Mouse (Mus musculus): ENCODE results near the gene Zfp784.

Zfp784 gene

DNA sequence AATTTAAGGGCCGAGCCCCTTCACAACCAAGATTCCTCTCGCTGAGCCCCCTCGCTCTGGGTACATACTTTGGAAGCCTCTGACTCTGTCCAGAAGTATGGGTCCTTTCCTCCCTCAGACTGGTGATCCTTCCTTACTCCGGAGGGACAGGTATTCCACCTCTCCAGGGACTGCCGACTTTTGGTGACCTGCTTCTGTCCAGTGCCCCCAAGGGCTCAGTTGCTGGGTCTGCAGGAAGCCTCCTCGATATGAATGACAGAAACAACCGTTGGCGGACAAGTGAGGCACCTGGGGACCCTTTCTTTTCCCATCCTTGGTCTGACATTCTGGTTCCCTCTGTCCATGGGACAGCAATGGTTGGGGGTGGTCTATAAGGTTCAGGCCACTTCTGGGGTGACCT is 19.1 kb upstream of the Zfp784 start:
- no peak for DNase-seq

DNA sequence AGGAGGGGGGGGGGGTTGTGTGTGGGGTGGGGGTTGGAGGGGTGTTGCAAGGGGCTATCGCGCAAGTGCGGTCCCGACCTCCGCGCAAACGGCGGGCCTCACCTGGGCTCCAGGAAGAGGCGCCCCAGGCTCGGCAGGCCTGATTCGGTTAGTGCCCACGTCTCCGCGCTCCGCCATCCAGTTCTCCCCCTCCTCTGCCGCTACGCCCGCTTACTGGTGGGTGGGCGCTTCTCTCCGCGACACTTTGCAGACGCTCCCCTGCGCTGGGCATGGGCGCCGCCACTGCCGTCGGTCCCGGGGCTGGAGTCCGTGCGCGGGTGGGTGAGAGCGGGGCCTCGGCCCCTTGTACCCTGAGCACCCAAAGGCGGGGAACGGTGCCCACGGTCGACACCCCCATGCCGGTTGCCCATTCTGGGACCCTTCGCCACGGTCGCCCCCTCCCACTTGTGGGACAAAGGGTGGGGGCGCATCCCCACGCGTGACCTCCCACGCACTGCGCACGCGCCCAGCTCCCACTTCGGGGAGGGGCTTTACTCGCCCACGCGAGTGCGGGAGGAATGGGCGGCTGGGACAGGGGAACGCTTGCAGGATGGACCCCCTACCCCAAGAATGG is 18.5 kb upstream of the Zfp784 start:
- DNase-seq, result no peak

DNA sequence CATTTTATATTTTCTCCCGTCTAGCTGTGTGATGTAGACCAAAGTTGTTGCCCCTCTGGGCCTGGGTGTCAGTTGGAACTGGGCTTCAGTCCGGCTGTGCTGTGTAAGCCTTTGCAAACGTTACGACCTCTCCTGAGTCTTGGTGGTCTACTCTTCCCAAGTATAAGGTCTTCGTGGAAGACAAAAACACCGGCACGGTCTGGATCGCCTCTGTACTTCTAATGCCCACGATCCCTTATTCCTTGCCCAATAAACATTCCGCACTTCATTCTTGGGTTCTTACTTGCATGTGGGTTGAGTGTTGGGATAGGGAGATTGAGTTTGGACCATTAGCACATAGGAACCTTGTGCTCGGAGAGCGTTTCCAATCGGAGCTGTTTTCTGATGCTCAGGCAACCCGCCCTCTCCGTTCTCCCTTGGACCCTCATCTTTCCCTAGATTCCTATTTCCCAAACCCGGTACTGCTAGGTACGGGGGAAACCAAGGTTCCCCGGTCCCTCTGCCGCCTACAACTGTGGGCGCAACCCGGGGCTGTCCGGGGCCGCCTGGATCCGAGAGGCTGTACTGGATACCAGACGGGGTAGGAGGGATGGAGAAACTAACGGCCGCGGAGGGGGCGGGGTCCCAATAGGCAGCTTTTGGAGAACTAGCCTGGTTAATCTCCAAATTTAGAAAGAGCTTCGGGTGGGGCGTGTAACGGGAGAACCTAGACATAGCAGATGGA is 15.4 kb upstream of the Zfp784 start:
- DNase-seq, result no peak

DNA sequence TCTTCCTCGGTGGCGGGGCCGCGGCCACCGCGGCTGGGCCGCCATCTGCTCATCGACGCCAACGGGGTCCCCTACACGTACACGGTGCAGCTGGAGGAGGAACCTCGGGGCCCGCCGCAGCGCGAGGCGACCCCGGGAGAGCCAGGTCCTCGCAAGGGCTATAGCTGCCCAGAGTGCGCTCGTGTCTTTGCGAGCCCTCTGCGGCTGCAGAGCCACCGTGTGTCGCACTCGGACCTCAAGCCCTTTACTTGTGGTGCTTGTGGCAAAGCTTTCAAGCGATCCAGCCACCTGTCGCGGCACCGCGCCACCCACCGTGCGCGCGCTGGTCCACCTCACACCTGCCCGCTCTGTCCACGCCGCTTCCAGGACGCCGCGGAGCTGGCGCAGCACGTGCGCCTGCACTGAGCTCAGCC is 14.7 kb upstream of the Zfp784 start:
- no peak for DNase-seq

DNA sequence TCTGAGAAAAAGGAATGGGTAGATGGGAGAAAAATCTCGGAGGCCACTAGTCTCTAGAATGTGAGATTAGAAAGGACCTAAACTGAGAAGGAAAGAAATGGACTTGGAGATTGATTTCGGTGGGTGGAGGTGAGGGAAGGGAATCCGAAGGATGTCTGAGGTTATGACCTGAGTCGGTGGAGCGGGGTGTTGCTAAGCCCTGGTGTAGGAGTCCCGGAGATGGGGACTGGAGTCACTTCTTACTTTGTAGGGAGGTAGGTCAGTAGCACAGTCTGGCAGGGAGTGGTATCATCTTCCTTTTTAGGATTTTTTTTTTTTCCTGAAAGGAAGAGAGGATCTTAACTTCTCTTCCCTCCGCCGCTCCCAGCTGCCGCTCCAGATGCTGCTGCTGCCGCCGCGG is 14.2 kb upstream of the Zfp784 start:
- DNase-seq, result no peak

DNA sequence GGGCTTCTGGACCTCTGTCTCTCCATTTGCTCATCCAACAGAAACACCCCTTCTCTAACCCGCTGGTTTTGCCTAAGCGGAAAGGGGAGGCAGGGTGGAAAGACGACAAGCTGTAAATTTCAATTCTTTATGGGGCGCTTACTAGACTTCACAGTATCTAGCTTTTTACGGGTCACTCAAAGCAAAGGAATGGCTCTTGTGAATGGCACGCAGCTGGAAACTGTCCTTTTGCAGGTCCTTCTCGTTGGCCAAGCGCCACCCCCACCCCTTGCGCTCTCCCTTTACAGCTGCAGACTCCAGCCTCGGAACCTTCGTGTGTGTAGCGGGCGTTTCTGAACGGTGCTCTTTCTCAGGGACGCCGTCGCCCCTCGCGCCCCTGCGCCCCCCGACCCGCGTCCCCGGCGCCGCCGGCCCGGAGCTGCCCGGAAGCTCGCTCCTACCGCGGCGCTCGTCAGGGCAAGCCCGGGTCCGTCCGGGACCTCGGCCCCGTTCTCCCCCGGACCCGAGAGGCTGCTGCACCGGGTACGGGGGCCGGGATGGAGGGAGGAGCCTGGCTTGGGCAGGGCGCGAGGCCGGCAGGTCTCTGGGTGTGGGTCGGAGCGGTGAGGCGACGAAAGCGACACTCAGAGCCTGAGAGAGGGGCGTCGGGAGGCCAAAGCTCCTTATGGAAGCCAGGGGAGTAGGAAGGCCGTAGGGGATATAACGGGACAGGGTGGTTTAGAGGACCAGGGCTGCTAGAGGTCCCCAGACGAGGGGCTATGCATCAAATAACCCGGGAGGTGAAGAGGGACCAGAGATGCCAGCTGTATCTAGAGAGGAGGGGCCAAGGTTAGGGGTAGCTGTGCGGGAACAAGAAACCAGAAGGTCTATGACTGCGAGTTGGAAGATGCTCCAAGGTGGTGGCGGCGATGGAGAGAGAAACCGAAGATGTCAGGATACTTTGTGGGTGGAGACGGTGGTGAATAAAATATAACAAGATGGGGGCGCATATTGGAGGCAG is 13.2 kb upstream of the Zfp784 start, which contains the start of gene Zfp580:
Gene Zfp580 (plus strand): TSS at position 346 of the 1,000 bp plus-strand sequence.
- DNase-seq, result peak; percentile 39 to 68

DNA sequence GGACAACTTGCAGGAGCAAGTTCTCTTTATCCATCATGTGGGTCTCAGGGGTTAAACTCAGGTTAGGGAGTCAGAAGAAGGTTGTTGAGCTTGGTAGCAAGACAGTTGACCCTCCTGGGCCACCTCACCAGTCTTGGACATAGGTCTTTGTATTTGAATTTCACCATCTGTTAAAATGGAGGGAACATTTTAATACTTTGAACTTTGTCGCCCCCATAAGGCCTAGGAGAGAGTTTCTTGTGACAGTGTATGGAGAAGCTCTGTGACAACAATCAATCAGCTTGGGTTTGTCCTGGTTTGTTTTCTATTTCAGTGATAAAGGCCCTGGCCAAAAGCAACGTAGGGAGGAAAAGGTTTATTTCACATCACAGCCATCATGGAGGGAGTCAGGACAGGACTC is 9.1 kb upstream of the Zfp784 start:
- no peak for DNase-seq

DNA sequence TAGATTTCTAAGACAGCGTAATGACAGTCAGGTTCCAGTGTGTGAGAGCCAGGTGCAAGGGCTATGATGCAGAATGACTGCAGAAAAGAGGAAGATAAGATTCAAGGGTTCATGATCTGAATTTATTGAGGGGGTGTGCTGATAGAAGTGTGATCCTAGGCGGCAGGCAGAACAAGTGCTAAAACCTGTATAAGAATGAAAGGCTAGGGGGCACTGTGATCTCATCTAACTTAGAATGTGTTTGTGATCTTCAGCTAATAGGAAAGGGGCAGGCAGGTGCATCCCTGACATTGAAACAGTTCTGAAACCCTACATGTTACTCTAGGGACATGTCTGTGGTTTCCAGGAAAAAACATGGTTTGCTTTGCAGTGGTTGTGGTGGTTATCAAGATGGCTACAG is 7.9 kb upstream of the Zfp784 start:
- DNase-seq, result no peak

DNA sequence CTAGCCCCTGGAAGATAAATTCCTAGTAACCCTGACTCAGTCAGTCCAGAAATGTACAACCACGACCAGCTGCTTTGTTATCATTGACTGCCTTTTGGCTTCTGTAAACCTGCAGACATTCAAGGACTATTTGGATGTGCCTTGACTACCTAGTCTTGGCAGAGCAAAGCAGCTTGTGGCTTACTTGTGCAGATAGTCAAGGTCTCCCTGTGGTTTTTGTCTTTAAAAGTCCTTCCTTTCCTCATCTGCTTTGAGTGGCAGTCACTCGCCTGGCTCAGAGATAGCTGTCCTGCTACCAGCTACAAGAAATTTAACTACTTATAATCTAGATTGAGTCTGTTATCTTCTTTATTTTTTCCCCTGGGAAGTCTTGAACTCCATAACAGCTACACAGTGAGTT is 6.7 kb upstream of the Zfp784 start:
- DNase-seq, result no peak

DNA sequence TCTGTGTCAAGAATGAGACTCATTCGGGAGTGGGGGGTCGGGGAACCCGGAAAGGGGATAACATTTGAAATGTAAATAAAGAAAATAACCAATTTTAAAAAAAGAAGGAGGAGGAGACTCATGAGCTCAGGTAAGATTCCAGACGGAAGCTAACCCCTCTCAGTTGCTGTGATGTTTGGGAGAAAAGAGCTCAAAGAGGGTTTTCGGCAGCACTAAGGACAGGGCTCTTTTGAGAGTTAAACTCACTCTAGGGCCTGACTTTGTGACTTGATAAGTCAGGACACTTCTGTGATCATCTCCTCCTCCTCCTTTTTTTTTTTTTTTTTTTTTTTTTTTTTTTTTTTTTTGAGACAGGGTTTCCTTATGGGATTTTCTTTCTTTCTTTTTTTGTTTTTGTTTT is 694 bp upstream of the Zfp784 start:
- DNase-seq, result no peak

DNA sequence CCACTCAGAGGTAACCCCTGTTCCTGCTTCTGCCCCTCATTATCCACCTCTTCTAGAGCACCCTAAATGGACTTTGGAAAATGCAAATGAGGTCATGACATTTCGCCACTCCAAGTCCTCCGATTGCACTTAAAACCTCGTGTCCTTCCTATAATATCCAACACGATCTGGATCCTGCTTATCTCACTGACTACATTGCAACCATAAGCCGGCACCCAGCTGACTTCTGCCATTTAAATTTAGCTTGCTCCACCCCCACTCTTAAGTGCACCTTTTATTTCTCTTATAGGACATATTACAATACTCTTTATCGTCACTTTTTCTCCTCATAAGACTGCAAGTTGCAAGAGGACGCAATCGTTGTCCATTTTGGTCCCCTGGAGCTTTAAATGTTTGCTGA is 779 bp downstream of the Zfp784 start:
- no peak for DNase-seq

DNA sequence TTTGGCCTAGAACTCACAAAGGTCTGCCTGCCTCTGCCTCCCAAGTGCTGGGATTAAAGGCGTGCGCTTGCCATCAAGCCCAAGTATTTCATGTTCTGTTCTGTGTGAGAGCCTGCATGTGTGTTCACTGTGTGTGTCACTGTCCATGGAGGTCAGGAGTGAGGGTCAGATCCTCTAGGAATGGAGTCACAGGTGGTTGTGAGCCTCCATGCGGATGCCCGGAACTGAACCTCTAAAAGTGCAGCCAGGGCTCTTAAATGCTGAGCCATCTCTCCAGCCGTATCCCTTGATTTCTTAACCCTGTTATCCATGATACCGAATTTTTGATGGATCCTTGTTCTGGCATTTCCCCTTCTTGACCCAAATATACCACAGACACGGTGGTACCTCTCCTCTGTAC is 1.2 kb downstream of the Zfp784 start:
- DNase-seq, result no peak

DNA sequence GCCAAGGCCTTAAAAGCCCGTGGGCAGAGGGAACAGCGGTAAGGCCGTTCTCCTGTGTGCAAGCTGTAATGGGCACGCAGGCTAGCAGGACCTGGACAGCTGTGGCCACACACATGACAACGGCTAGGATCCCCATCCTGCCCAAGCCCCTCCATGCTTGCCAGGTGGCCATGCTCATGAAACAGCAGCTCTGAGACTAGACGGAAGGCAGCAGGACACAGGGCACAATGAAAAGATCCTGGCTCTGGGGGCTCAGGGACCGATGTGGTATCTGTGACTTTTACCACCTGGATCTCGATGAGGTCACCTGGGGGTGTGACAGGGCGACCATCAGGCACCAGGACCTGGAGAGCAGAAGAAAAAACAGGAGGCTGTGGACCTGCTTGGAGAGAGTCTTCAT is 2.1 kb downstream of the Zfp784 start:
- no peak for DNase-seq

DNA sequence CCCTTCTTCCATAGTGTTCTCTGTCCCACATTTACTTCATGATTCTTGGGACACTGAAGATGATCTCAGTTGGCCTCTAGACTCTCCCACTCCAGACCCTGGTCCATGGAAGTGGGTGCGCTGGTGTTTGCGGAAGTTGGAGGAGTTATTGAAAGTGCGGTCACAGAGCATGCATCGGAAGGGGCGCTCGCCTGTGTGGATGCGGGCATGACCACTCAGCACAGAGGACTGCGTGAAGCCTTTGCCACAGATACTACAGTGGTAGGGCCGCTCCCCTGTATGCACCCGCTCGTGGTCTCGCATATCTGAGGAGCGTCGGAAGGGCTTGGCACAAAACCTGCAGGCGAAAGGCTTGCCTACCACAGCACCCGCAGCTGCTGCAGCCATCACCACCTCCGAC is 2.6 kb downstream of the Zfp784 start:
- DNase-seq, result no peak

DNA sequence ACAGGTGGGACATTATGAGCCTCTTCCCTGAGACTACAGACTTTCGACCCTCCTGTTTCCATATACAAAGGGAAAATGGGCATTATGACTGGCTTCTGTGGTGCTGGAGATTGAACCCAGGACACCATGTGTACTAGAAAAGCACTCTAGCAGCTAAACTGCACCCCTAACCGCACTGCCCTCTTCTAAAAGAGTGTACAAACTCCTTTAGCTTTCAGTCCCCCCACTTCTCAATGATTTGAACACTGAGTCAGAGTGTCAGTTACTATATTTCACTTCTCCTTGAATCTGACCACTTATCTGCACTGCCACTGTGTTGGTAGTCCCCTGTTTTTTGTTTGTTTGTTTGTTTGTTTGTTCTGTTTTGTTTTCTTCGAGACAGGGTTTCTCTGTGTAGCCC is 4.4 kb downstream of the Zfp784 start, which contains the start of gene 4632433K11Rik:
Gene 4632433K11Rik (plus strand): TSS at position 301 of the 400 bp plus-strand sequence.
- DNase-seq, result no peak

DNA sequence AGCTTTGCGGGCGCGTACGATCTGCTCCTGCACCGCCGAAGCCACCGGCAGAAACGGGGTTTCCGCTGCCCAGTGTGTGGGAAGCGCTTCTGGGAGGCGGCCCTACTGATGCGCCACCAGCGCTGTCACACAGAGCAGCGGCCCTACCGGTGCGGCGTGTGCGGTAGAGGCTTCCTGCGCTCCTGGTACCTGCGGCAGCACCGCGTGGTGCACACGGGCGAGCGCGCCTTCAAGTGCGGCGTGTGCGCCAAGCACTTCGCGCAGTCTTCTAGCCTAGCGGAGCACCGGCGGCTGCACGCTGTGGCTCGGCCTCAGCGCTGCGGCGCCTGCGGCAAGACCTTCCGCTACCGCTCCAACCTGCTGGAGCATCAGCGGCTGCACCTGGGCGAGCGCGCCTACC is 6.8 kb downstream of the Zfp784 start:
- DNase-seq, result no peak

DNA sequence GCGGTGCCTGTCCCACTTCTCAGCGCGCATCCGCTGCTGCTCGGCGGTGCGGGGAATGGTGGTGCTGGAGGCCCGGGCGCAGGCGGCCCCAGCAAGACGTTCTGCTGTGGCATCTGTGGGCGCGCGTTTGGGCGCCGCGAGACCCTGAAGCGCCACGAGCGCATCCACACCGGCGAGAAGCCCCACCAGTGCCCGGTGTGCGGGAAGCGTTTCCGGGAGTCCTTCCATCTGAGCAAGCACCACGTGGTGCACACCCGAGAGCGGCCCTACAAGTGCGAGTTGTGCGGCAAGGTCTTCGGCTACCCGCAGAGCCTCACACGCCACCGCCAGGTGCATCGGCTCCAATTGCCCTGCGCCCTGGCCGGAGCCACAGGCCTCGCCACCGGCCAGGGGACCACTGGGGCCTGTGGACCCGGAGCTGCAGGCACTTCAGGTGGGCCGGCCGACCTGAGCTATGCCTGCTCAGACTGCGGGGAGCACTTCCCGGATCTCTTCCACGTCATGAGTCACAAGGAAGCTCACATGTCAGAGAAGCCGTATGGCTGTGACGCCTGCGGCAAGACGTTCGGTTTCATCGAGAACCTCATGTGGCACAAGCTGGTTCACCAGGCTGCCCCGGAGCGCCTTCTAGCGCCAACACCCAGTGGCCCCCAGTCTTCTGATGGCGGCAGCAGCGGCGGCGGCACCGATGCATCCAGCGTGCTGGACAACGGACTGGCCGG is 7.5 kb downstream of the Zfp784 start:
- no peak for DNase-seq

DNA sequence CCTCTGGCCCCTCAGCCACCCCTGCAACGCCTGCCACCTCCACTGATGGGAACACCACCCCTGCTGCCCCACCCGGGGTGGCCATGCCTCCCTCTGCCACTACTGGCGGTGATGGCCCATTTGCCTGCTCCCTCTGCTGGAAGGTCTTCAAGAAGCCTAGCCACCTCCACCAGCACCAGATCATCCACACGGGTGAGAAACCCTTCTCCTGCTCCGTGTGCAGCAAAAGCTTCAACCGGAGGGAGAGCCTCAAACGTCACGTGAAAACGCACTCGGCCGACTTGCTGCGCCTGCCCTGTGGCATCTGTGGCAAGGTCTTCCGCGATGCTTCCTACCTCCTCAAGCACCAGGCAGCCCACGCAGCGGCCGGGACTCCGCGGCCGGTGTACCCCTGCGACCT is 8.3 kb downstream of the Zfp784 start:
- DNase-seq, result no peak

DNA sequence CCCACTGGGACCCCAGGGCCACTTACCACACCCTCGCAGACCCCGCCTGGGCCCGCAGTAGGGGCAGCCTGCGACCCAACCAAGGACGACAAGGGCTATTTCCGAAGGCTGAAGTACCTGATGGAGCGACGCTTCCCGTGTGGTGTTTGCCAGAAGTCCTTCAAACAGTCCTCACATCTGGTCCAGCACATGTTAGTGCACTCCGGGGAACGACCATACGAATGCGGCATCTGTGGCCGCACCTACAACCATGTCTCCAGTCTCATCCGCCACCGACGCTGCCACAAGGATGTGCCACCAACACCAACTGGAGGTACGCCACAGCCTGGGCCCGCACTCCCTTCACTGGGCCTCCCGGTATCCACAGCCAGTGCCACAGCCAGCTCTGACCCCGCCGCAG is 8.7 kb downstream of the Zfp784 start:
- DNase-seq, result no peak

DNA sequence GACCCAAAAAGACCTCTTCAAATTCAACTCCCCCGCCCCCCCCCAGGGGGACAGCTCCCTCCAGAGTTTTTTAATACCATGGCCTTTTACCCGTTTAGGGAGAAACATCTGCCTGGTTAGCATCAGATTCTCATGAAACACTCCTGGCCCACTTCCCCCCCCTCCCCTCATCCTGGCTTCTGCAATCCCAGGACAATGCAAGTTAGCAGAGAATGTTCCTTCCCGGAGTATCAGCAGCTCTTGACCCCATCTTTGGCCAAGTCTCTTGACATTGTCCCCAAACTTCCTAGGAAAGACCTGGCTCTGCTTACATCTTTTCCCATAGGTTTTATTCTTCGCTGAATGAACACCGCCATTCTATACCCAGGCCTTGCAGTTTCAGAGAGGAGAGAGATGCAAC is 17.0 kb downstream of the Zfp784 start:
- no peak for DNase-seq

DNA sequence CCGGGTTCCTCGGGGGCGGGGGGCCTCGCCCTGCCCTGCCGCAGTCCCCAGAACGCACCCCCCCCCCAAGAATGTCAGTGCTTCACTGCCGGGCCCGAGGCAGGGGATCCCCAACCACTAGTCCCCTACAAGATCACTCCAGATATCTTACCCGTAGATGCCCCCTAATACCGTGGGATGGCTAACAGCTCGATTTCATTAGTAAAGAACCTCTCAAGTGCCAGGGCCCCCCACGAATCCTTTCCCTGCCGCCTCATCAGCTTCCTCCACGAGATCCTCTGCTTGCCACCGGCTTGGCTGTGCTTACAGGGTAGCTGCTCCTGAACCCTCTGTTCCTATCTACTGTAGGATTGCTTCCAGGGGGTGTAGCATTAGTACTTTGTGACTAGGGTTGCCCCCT is 17.6 kb downstream of the Zfp784 start:
- DNase-seq, result no peak

DNA sequence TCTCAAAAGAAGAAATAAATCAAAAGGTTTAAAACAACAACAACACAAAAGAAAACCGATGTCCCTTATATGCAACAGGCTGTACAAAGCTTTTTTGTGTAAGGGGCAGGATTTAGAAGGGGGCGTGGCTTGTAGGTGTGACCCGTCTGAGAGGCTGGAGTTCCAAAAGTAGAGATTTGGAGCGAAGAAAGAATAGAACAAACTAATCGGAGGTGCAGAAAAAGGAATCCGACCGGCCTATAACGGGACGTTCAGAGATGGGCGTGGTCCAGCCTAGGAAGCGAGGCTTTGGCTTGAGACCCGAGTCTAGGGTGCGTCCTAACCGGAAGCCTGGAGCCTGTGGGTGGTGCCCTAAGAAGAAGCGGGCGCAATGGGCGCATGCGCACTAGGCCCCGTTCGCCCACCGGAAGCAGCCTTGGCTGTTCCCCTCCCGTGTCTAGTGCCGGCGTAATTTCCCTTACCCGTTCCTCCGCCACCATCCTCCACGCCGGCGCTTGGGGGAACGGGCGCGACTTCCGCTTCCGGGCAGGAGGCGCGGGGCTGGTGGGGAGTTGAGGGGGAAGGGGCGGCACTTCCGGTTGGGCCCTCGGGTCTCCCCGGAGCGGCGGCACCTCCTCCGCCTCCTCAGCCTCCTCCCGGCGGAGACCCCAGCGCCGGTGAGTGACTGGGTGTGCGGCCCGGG is 18.1 kb downstream of the Zfp784 start, which contains the start of the genes Zfp865 and Ccdc106:
Gene Zfp865 (plus strand): TSS at position 377 of the 682 bp plus-strand sequence.
Gene Ccdc106 (plus strand): TSS at position 554 of the 682 bp plus-strand sequence.
- peak; percentile 96 to 99 for DNase-seq

Data from spleen, adult 18-20 months (tissue).